Mouse (Mus musculus) midbrain, embryonic 13.5 days (tissue): ENCODE measurements around the gene Itga6. TPM values are rescaled to one million over a fixed set of nuclear protein-coding genes. Genes with fewer than 3 reads are reported as not detected.
"Not testable (repeated sequence)": the region's sequence is repeated elsewhere in the genome, so short reads cannot be mapped to it uniquely, and the experiment has no call there.

Experiments
- ATAC-seq: fragments of 200-750 bp; cut with Nextera tagmentation; 2 replicates; pipeline ENCODE4 v1.8.0; 2017; ENCODE audit warnings: mild to moderate bottlenecking, moderate TSS enrichment, moderate library complexity
- H3K27ac ChIP-seq: fragments of 300-500 bp; sonication (generic); 2 replicates; pipeline ENCODE4 v1.5.1; 2015; ENCODE audit warnings: inconsistent platforms, mild to moderate bottlenecking, moderate library complexity
- H3K27me3 ChIP-seq: fragments of 300-500 bp; sonication (generic); 2 replicates; pipeline ENCODE4 v1.6.1; 2015; ENCODE audit warnings: mild to moderate bottlenecking, inconsistent platforms
- H3K36me3 ChIP-seq: fragments of 300-500 bp; sonication (generic); 2 replicates; pipeline ENCODE4 v1.6.1; 2015; ENCODE audit warnings: mild to moderate bottlenecking, inconsistent platforms
- H3K4me1 ChIP-seq: fragments of 300-500 bp; sonication (generic); replicated peaks from 2 replicates; pipeline ENCODE4 v1.6.1; 2015; ENCODE audit warnings: inconsistent platforms
- H3K4me2 ChIP-seq: fragments of 300-500 bp; sonication (generic); replicated peaks from 2 replicates; pipeline ENCODE4 v1.6.1; 2015; ENCODE audit warnings: moderate library complexity, mild to moderate bottlenecking, inconsistent platforms
- H3K4me3 ChIP-seq: fragments of 300-500 bp; sonication (generic); replicated peaks from 2 replicates; pipeline ENCODE4 v1.5.1; 2015; ENCODE audit warnings: mild to moderate bottlenecking, inconsistent platforms
- H3K9ac ChIP-seq: fragments of 300-500 bp; sonication (generic); replicated peaks from 2 replicates; pipeline ENCODE4 v1.6.1; 2015; ENCODE audit warnings: mild to moderate bottlenecking, inconsistent platforms
- H3K9me3 ChIP-seq: fragments of 300-500 bp; sonication (generic); 2 replicates; pipeline ENCODE4 v1.6.1; 2016; ENCODE audit warnings: mild to moderate bottlenecking, inconsistent platforms
- WGBS: fragments of 180-500 bp; shearing (Covaris S2); methylation state at CpG from one replicate; pipeline ENCODE4 v1.1.7; 2015; 5-methylcytosine and 5-hydroxymethylcytosine counted together
- polyA plus RNA-seq: library from polyadenylated mRNA; unstranded; fragments of >200 nt; fragmentation: Nextera tagmentation; extraction: Ambion mirVana; gene quantifications from 2 replicates; pipeline ENCODE4 v1.2.1, GENCODE M21; 2015

Gene Itga6
- polyA plus RNA-seq, 1 experiment from 2014 or later, result 17.6 TPM

DNA sequence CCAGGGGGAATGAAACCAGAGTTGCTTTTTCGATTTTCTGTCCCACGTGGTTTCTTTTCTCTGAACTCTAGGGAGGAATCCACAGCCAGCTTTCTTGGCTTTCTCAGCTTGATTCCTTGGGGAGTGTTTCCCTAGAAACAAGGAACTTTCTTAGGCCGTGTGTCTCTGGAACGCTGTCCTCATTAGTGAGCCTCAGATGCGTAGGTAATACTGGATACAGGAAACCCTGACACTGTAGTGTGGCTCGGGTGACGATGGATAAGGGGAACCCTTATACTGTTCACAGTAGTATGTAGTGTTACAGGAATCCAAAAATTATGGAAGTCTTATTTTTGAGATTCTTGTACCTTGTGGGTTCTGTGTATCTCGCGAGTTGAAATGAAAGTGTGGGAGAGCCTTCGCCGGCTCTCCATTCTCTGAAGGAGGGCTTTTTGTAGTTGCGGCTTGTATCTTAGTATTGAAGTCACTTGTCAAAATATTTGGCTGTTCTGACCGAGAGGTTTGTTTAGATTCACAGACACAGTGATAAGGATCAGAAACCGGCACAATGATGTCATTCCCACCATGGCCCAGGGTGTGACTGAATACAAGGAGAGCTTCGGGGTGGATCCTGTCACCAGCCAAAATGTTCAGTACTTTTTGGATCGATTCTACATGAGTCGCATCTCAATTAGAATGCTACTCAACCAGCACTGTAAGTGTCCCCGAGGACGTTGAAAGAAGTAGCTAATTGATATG lies 137.7 kb downstream of the Itga6 start:
- no peak overlapping the region for H3K4me2 ChIP-seq
- no peak overlapping the region for H3K4me3 ChIP-seq
- ATAC-seq, result no peak
- H3K27me3 ChIP-seq, result no peaks in the 10 kb centered on the region
- no peaks in the 10 kb centered on the region for H3K9me3 ChIP-seq
- H3K36me3 ChIP-seq, result 0 out of 2 replicates have a peak, but pooled peaks cover 4% of the 10 kb centered on the region
- no peak overlapping the region for H3K9ac ChIP-seq
- 89% methylated on average over 19 of the region's 19 CpGs for WGBS
- H3K27ac ChIP-seq, result no peak overlapping the region
- H3K4me1 ChIP-seq, result no peaks in the 10 kb centered on the region

DNA sequence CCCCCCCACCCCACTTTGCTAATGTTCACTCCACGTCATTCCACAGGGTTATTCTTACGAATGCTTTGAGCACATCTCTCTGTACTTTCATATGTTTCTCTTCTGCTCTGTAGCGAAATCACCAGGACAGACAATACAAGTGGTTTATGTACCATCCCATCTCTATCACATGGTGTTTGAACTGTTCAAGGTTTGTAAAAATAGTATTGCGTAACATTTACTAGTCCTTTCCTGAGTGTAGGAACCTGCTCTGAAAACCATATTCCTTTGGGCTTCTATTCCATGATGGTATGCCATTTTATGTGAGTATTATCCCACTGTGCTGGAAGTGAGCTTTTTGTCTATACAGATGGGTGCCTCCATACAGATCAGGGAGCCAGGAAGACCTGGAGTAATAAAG lies 141.9 kb downstream of the Itga6 start:
- H3K9ac ChIP-seq, result no peak overlapping the region
- no peaks in the 10 kb centered on the region for H3K9me3 ChIP-seq
- no peaks in the 10 kb centered on the region for H3K27me3 ChIP-seq
- no peak overlapping the region for H3K4me3 ChIP-seq
- H3K36me3 ChIP-seq, result 0 out of 2 replicates have a peak, but pooled peaks cover 4% of the 10 kb centered on the region
- 96% methylated on average over 4 of the region's 4 CpGs for WGBS
- no peak for ATAC-seq
- no peaks in the 10 kb centered on the region for H3K4me1 ChIP-seq
- no peak overlapping the region for H3K27ac ChIP-seq
- no peak overlapping the region for H3K4me2 ChIP-seq

DNA sequence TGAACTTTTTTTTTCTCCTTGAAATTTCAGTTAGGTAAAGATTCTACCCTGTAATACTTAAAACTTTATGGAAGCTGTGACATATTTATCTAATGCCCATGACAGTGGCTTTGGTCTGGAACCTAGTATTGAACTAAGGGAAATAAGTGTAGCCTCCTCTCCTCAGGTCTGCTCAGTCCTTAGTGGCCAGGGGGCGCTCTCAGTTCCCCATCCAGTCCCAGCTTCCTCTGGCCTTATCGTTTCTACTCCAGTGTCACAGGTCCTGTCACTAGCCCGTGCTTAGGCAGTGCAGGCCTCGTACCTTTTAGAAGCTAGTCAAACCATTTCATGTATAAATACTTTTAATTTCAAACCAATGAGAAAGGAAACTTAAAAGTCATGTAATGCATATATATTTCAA lies 143.0 kb downstream of the Itga6 start:
- no peak for ATAC-seq
- Histone ChIP-seq H3K9me3 (no peaks in the 10 kb centered on the region), H3K27me3 (no peaks in the 10 kb centered on the region), H3K27ac (no peak overlapping the region), H3K4me1 (no peaks in the 10 kb centered on the region), H3K36me3 (peaks cover 8% of the 10 kb centered on the region), H3K4me2 (no peak overlapping the region), H3K9ac (no peak overlapping the region), H3K4me3 (no peak overlapping the region)
- 75% methylated on average over 4 of the region's 4 CpGs for WGBS

DNA sequence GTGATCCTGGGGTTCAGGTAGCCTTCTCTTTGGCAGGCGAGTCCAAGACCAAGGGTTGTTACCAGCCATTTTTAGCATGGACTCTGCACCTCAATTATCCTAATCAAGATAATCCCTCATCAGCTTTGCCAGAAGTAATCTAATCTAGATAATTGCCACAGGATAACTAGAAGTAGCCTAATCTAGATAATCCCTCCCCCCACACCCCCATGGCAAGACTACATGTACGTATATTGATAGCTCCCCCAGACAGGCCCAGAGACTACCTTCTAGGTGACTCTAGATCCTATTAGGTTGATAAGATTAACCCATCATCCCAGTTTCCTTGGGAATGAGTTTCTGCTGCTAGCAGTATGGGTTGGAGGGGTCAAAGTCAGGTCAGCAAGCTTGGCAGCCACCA lies 146.1 kb downstream of the Itga6 start:
- no peak overlapping the region for H3K9ac ChIP-seq
- 92% methylated on average over 2 of the region's 2 CpGs for WGBS
- ATAC-seq, result no peak

DNA sequence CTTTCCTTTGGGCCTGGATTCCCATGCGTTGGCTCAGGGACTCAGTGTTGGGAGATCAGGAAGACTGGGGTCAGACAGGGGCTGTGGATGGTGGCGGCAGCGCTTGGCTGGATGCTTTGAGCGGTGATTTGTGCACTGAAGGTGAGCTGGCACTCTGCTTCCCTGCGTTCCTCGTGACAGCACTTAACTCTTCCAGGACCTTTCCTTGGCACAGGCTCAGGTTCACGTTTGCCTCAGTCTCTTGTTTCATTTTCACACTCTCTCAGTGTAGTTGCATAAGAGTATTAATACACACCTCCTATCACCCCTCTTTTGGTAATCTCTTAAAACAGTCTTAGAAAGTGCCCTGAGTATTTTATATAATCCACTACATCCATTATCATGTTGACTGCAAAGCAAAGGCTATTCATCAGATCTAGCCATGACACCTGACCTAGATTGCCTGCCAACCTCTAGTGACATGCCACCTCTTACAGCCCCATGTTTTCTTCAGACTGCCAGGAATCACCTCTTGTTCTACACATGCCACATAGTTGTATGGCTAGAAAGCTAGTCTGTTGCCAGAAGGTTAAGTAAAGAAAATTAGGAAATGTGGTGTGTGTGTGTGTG lies 147.4 kb downstream of the Itga6 start:
- ATAC-seq, result no peak
- peaks cover 8% of the 10 kb centered on the region for H3K36me3 ChIP-seq
- H3K9ac ChIP-seq, result no peak overlapping the region
- 0 out of 2 replicates have a peak, but pooled peaks cover 3% of the 10 kb centered on the region for H3K4me1 ChIP-seq
- no peak overlapping the region for H3K4me2 ChIP-seq
- no peak overlapping the region for H3K4me3 ChIP-seq
- WGBS, result 98% methylated on average over 7 of the region's 7 CpGs
- no peaks in the 10 kb centered on the region for H3K9me3 ChIP-seq
- no peaks in the 10 kb centered on the region for H3K27me3 ChIP-seq
- H3K27ac ChIP-seq, result no peak overlapping the region

More for the DNA sequence above, 146.1 kb downstream of the Itga6 start:
- peaks cover 8% of the 10 kb centered on the region for H3K36me3 ChIP-seq
- H3K27ac ChIP-seq, result no peak overlapping the region
- no peak overlapping the region for H3K4me2 ChIP-seq
- H3K4me3 ChIP-seq, result no peak overlapping the region
- no peaks in the 10 kb centered on the region for H3K27me3 ChIP-seq
- H3K9me3 ChIP-seq, result no peaks in the 10 kb centered on the region
- H3K4me1 ChIP-seq, result no peaks in the 10 kb centered on the region

DNA sequence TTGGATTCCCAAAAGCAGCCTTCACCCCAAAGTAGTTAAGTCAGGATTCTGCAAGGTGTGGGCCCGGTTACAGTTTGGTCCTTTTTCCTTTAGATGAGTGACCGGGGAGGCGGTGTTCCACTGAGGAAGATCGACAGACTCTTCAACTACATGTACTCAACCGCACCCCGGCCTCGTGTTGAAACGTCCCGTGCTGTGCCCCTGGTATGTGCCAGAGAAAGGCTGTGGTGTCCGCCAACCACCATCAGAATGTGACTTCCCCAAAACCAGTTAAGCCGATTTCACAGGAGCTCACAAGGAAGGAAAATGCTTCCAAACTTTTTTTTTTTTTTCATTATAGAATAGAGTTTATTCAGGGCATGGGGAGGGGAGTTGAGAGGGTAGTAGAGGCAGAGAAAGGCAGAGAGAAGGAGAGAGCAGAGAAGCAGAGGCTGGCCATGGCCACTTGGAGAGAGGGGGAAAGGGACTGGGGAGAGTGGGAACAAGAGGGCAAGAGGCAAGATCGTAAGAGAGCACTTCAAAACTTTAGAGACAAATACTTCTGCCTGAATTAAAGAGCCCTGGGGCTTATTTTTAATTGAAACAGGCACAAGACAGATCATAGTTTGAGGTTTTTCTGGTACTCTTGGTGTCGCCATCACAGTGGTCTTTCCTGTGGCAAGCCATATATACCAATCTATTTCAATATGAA lies 150.3 kb downstream of the Itga6 start:
- Histone ChIP-seq H3K36me3 (peaks cover 5% of the 10 kb centered on the region), H3K27me3 (no peaks in the 10 kb centered on the region), H3K4me3 (no peak overlapping the region), H3K4me1 (0 out of 2 replicates have a peak, but pooled peaks cover 3% of the 10 kb centered on the region), H3K9me3 (no peaks in the 10 kb centered on the region), H3K27ac (no peak overlapping the region), H3K4me2 (no peak overlapping the region), H3K9ac (no peak overlapping the region)
- ATAC-seq, result no peak
- 88% methylated on average over 13 of the region's 13 CpGs for WGBS

DNA sequence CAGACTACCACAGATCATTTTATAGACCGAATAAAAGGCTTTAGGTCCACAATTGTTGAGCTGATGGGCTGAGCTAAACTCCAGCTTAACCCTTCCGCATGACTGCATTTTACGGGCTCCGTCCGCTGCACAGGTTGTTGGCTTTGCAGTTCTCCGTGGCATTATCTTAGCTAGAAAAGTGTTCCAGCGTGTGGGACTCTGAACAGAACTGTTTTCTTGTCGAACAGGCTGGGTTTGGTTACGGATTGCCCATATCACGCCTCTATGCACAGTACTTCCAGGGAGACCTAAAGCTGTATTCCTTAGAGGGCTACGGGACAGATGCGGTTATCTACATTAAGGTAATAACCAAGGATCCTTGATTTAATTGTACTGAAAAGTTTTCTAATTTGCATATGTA lies 152.0 kb downstream of the Itga6 start:
- H3K4me3 ChIP-seq, result no peak overlapping the region
- WGBS, result 46% methylated on average over 12 of the region's 12 CpGs
- peaks cover 4% of the 10 kb centered on the region for H3K36me3 ChIP-seq
- ATAC-seq, result no peak
- no peaks in the 10 kb centered on the region for H3K27me3 ChIP-seq
- H3K27ac ChIP-seq, result no peak overlapping the region
- 0 out of 2 replicates have a peak, but pooled peaks cover 3% of the 10 kb centered on the region for H3K4me1 ChIP-seq
- H3K9me3 ChIP-seq, result no peaks in the 10 kb centered on the region
- H3K9ac ChIP-seq, result no peak overlapping the region
- H3K4me2 ChIP-seq, result no peak overlapping the region

DNA sequence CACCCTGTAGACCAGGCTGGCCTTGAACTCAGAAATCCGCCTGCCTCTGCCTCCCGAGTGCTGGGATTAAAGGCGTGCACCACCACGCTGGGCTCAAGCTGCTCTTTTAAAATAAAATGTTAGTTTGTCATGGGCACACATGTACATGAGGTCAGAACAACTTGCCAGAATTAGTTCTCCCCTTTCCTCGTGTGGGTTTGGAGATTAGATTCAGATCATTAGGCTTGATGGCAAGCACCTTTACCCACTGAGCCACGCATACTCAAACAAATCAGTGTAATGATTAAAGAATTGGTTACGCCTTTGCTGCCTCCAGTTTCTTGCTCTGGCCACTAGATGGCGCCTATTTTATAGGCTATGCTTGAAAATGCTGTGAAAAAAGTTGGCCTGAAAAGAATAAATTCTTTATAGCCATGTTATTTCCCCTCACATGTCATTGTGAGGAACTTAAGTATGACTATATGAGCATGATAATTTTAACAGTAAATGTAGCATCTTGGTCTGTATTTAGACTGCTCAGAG lies 153.0 kb downstream of the Itga6 start:
- no peaks in the 10 kb centered on the region for H3K27me3 ChIP-seq
- no peak overlapping the region for H3K27ac ChIP-seq
- 61% methylated on average over 8 of the region's 8 CpGs for WGBS
- ATAC-seq, result no peak
- H3K4me3 ChIP-seq, result no peak overlapping the region
- H3K9me3 ChIP-seq, result no peaks in the 10 kb centered on the region
- no peaks in the 10 kb centered on the region; the same call in 1 of the 2 replicates for H3K36me3 ChIP-seq
- H3K4me1 ChIP-seq, result 0 out of 2 replicates have a peak, but pooled peaks cover 3% of the 10 kb centered on the region
- H3K9ac ChIP-seq, result no peak overlapping the region
- H3K4me2 ChIP-seq, result no peak overlapping the region

DNA sequence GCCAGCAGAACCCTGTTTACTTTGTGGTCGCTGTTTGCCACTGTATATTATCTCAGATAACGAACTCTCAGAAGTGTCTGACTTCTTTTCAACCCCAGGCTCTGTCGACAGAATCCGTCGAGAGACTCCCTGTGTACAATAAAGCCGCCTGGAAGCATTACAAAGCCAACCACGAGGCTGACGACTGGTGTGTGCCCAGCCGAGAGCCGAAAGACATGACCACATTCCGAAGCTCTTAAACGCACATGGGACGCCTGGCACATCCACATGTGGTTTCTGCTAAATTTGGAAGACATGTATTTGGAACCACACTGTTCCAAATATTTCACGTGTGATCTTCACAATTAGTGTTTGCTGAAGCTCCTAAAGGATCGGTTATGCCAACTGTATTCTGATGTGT lies 154.5 kb downstream of the Itga6 start:
- Histone ChIP-seq H3K27me3 (no peaks in the 10 kb centered on the region), H3K4me1 (0 out of 2 replicates have a peak, but pooled peaks cover 3% of the 10 kb centered on the region), H3K36me3 (no peaks in the 10 kb centered on the region; the same call in 1 of the 2 replicates), H3K9me3 (no peaks in the 10 kb centered on the region), H3K4me3 (no peak overlapping the region), H3K4me2 (no peak overlapping the region), H3K27ac (no peak overlapping the region), H3K9ac (no peak overlapping the region)
- WGBS, result 90% methylated on average over 15 of the region's 15 CpGs
- ATAC-seq, result no peak

DNA sequence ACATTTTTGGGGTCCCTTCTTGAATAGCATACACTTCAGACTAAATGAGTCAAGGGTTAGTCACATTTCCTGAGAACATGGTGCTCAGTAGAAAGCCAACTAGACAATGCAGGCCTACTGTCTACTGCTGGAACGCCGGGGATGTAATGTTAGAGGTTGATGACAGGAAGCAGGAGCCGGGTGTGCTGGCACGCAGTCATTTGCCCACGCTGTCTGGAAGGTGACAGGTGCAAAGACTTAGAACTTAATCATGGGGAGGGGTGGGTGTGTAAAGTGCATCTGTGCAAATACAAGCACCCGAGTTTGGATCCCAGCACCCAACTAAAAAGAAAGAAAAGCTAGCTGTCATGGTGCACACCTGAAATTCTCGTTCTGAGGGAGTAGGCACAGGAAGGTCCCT lies 159.7 kb downstream of the Itga6 start:
- no peak for ATAC-seq
- 93% methylated on average over 7 of the region's 7 CpGs for WGBS
- Histone ChIP-seq H3K4me1 (no peaks in the 10 kb centered on the region), H3K36me3 (no peaks in the 10 kb centered on the region; the same call in 1 of the 2 replicates), H3K9ac (no peak overlapping the region), H3K27me3 (no peaks in the 10 kb centered on the region), H3K27ac (no peak overlapping the region), H3K9me3 (no peaks in the 10 kb centered on the region), H3K4me3 (no peak overlapping the region), H3K4me2 (no peak overlapping the region)

DNA sequence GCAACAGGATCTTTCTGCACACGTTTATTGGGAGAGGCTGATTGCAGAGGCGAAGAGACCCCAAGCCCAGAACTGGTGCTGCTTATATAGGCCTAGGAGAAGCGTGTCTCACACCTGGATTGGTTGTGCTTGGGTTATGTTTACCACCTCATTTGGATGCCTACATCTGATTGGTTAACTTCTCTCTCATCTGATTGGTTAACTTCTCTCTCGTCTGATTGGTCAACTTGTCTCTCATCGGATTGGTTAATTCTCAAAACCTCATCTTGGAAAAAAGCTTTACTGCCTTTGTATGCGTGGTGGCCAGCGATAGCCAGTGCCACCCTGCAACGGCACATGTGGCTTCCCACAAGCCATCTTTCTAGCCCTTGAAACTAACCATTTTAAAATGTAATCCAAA lies 160.9 kb downstream of the Itga6 start:
- H3K36me3 ChIP-seq, H3K9ac ChIP-seq, H3K27me3 ChIP-seq, H3K9me3 ChIP-seq, ATAC-seq, H3K27ac ChIP-seq, H3K4me2 ChIP-seq, H3K4me3 ChIP-seq, H3K4me1 ChIP-seq: not testable (repeated sequence)
- WGBS, result 94% methylated on average over 8 of the region's 8 CpGs
